Comparison of ENCODE assay signal across 31 mouse cellular contexts in genomic region chr10:80502819-80503314, GRCm38 (mm10). TPM values are rescaled to one million over a fixed set of nuclear protein-coding genes. Genes with fewer than 3 reads are reported as not detected.
DNase-seq lines count a peak whose midpoint lies in the region; ATAC-seq lines count a peak whose summit lies in the region.
"Had no signal": no experiment of that assay in that cellular context is flagged by ENCODE, and none has a peak within 500 bp of the region (broad histone marks: within the 10 kb centered on the region; RNA-seq: fewer than 3 reads in every experiment).

No protein-coding gene starts in this region.

- peaks cover 94% of the 10 kb centered on the region for H3K27me3 ChIP-seq in embryonic facial prominence, embryonic 13.5 days
- H3K27me3 ChIP-seq in embryonic facial prominence, embryonic 10.5 days (replicated peaks; ENCODE audit: low read depth, poor library complexity, severe bottlenecking), result peaks cover 100% of the 10 kb centered on the region
- peaks cover 95% of the 10 kb centered on the region for H3K27me3 ChIP-seq in hindbrain, embryonic 10.5 days (ENCODE audit: insufficient read depth, poor library complexity, severe bottlenecking)
- H3K27me3 ChIP-seq in hindbrain, embryonic 14.5 days (ENCODE audit: control insufficient read depth, insufficient read depth, low read length), result peaks cover 84% of the 10 kb centered on the region
- H3K27me3 ChIP-seq in midbrain, embryonic 16.5 days (ENCODE audit: control insufficient read depth, insufficient read depth, low read depth, low read length), result peaks cover 74% of the 10 kb centered on the region
- peaks cover 78% of the 10 kb centered on the region for H3K27me3 ChIP-seq in midbrain, embryonic 14.5 days (ENCODE audit: control insufficient read depth, insufficient read depth, low read length)

- DNase-seq in embryonic facial prominence, embryonic 10.5 days (ENCODE audit: low spot score), result no peak
- peak; percentile 50 for DNase-seq in hindbrain, embryonic 10.5 days (ENCODE audit: low spot score)
- no peak for DNase-seq in hindbrain, embryonic 14.5 days (ENCODE audit: low spot score)
- no peak for DNase-seq in midbrain, embryonic 14.5 days
- no peak for DNase-seq in layer of hippocampus, postnatal 14 days (ENCODE audit: low spot score in 2 of 2)
- no peak for DNase-seq in testis, postnatal 14 days (ENCODE audit: low spot score)
- DNase-seq: cerebellum, adult 9-10 months; gastrocnemius, postnatal 10 days; kidney, adult 8-10 months; kidney, postnatal 14 days; layer of hippocampus, postnatal 36 days; lung, embryonic 14.5 days; right cerebral cortex, postnatal 14 days had no signal

- H3K27ac ChIP-seq in embryonic facial prominence, embryonic 13.5 days, result no peak overlapping the region
- H3K27ac ChIP-seq in embryonic facial prominence, embryonic 10.5 days (replicated peaks), result no peak overlapping the region
- H3K27ac ChIP-seq in hindbrain, embryonic 10.5 days, result no peak overlapping the region
- H3K27ac ChIP-seq in hindbrain, embryonic 14.5 days, result no peak overlapping the region
- H3K27ac ChIP-seq in midbrain, embryonic 16.5 days (ENCODE audit: low read length), result no peak overlapping the region
- H3K27ac ChIP-seq in midbrain, embryonic 14.5 days (replicated peaks; ENCODE audit: low read depth, low read length), result no peak overlapping the region
- H3K27ac ChIP-seq: embryonic facial prominence, embryonic 12.5 days; forebrain, embryonic 15.5 days; hindbrain, embryonic 13.5 days; layer of hippocampus, adult 2 months; limb, embryonic 15.5 days; liver, embryonic 14.5 days; stomach, postnatal 0 days had no signal

- 0 out of 2 replicates have a peak overlapping the region, but pooled peaks have one; percentile 36 for H3K9ac ChIP-seq in embryonic facial prominence, embryonic 13.5 days
- H3K9ac ChIP-seq in hindbrain, embryonic 14.5 days, result no peak overlapping the region
- H3K9ac ChIP-seq in midbrain, embryonic 16.5 days (ENCODE audit: low read depth, low read length), result 0 out of 2 replicates have a peak overlapping the region, but pooled peaks have one; percentile 30
- no peak overlapping the region for H3K9ac ChIP-seq in midbrain, embryonic 14.5 days (replicated peaks; ENCODE audit: low read length)
- H3K9ac ChIP-seq: embryonic facial prominence, embryonic 12.5 days; forebrain, embryonic 15.5 days; limb, embryonic 15.5 days; liver, embryonic 14.5 days; lung, embryonic 14.5 days had no signal

- H3K4me2 ChIP-seq in embryonic facial prominence, embryonic 13.5 days, result no peak overlapping the region
- H3K4me2 ChIP-seq in hindbrain, embryonic 14.5 days (replicated peaks), result no peak overlapping the region
- no peak overlapping the region for H3K4me2 ChIP-seq in midbrain, embryonic 16.5 days (ENCODE audit: low read length)
- no peak overlapping the region for H3K4me2 ChIP-seq in midbrain, embryonic 14.5 days (ENCODE audit: low read length)
- H3K4me2 ChIP-seq: embryonic facial prominence, embryonic 12.5 days; forebrain, embryonic 15.5 days; hindbrain, embryonic 13.5 days; limb, embryonic 15.5 days; lung, embryonic 14.5 days had no signal

- no peaks in the 10 kb centered on the region for H3K9me3 ChIP-seq in embryonic facial prominence, embryonic 13.5 days
- no peaks in the 10 kb centered on the region for H3K9me3 ChIP-seq in embryonic facial prominence, embryonic 10.5 days
- no peaks in the 10 kb centered on the region for H3K9me3 ChIP-seq in hindbrain, embryonic 10.5 days
- H3K9me3 ChIP-seq in hindbrain, embryonic 14.5 days (ENCODE audit: control insufficient read depth, low read length), result no peaks in the 10 kb centered on the region
- H3K9me3 ChIP-seq in midbrain, embryonic 16.5 days (replicated peaks; ENCODE audit: control insufficient read depth, low read length, poor library complexity, severe bottlenecking), result no peaks in the 10 kb centered on the region
- no peaks in the 10 kb centered on the region for H3K9me3 ChIP-seq in midbrain, embryonic 14.5 days (ENCODE audit: control insufficient read depth, low read length)
- H3K9me3 ChIP-seq: embryonic facial prominence, embryonic 12.5 days; forebrain, embryonic 15.5 days; hindbrain, embryonic 13.5 days; limb, embryonic 15.5 days had no signal

- no peaks in the 10 kb centered on the region for H3K36me3 ChIP-seq in embryonic facial prominence, embryonic 13.5 days
- H3K36me3 ChIP-seq in embryonic facial prominence, embryonic 10.5 days (replicated peaks), result no peaks in the 10 kb centered on the region
- no peaks in the 10 kb centered on the region for H3K36me3 ChIP-seq in hindbrain, embryonic 10.5 days
- no peaks in the 10 kb centered on the region for H3K36me3 ChIP-seq in hindbrain, embryonic 14.5 days (replicated peaks; ENCODE audit: control insufficient read depth, insufficient read depth)
- H3K36me3 ChIP-seq in midbrain, embryonic 16.5 days (ENCODE audit: control insufficient read depth, insufficient read depth, low read length), result no peaks in the 10 kb centered on the region
- no peaks in the 10 kb centered on the region for H3K36me3 ChIP-seq in midbrain, embryonic 14.5 days (ENCODE audit: control insufficient read depth, insufficient read depth, low read length)
- H3K36me3 ChIP-seq: embryonic facial prominence, embryonic 12.5 days; forebrain, embryonic 15.5 days; hindbrain, embryonic 13.5 days; limb, embryonic 15.5 days had no signal

- H3K4me1 ChIP-seq in embryonic facial prominence, embryonic 13.5 days, result peaks cover 11% of the 10 kb centered on the region
- H3K4me1 ChIP-seq in embryonic facial prominence, embryonic 10.5 days, result peaks cover 26% of the 10 kb centered on the region
- H3K4me1 ChIP-seq in hindbrain, embryonic 10.5 days (replicated peaks), result peaks cover 42% of the 10 kb centered on the region
- H3K4me1 ChIP-seq in hindbrain, embryonic 14.5 days (replicated peaks; ENCODE audit: control insufficient read depth, insufficient read depth, low read length), result no peaks in the 10 kb centered on the region
- H3K4me1 ChIP-seq in midbrain, embryonic 16.5 days (ENCODE audit: control insufficient read depth, insufficient read depth, low read length), result no peaks in the 10 kb centered on the region
- no peaks in the 10 kb centered on the region for H3K4me1 ChIP-seq in midbrain, embryonic 14.5 days (ENCODE audit: control insufficient read depth, insufficient read depth, low read length)

- H3K4me3 ChIP-seq in embryonic facial prominence, embryonic 13.5 days, result 0 out of 2 replicates have a peak overlapping the region, but pooled peaks have one; percentile 4
- H3K4me3 ChIP-seq in embryonic facial prominence, embryonic 10.5 days, result no peak overlapping the region
- H3K4me3 ChIP-seq in hindbrain, embryonic 10.5 days, result peak overlapping the region; percentile 18; the same call in 1 of the 2 replicates
- H3K4me3 ChIP-seq in hindbrain, embryonic 14.5 days (replicated peaks; ENCODE audit: low read length), result no peak overlapping the region
- H3K4me3 ChIP-seq in midbrain, embryonic 16.5 days (ENCODE audit: low read depth, low read length), result no peak overlapping the region
- no peak overlapping the region for H3K4me3 ChIP-seq in midbrain, embryonic 14.5 days (replicated peaks; ENCODE audit: low read depth, low read length)
- H3K4me3 ChIP-seq: forebrain, embryonic 15.5 days; hindbrain, embryonic 13.5 days; layer of hippocampus, adult 2 months; limb, embryonic 15.5 days had no signal

- ATAC-seq in embryonic facial prominence, embryonic 13.5 days (ENCODE audit: insufficient number of reproducible peaks, insufficient read depth, low FRiP score, low TSS enrichment, low read depth), result no peak
- no peak for ATAC-seq in hindbrain, embryonic 14.5 days (ENCODE audit: low FRiP score)
- no peak for ATAC-seq in midbrain, embryonic 16.5 days
- ATAC-seq in midbrain, embryonic 14.5 days (ENCODE audit: low FRiP score, low TSS enrichment), result no peak
- ATAC-seq: forebrain, embryonic 15.5 days; inflammation-experienced regulatory T-cells, adult 6 months had no signal

- WGBS in embryonic facial prominence, embryonic 13.5 days, result 1% methylated on average over 22 of the region's 22 CpGs
- under 1% methylated on average over 22 of the region's 22 CpGs for WGBS in embryonic facial prominence, embryonic 10.5 days
- 1% methylated on average over 22 of the region's 22 CpGs for WGBS in hindbrain, embryonic 10.5 days
- WGBS in hindbrain, embryonic 14.5 days, result 1% methylated on average over 22 of the region's 22 CpGs
- WGBS in midbrain, embryonic 16.5 days, result 2% methylated on average over 22 of the region's 22 CpGs
- WGBS in midbrain, embryonic 14.5 days, result under 1% methylated on average over 22 of the region's 22 CpGs

RNA-seq across cellular contexts. Expression of gene Onecut3, which starts 8.2 kb away (rescaled TPM):
- polyA plus RNA-seq in embryonic facial prominence, embryonic 13.5 days (2015; fragmentation: Nextera tagmentation; extraction: Ambion mirVana), result not detected in 2 replicates
- polyA plus RNA-seq in embryonic facial prominence, embryonic 10.5 days (2016; fragmentation: Nextera tagmentation; extraction: Ambion mirVana), result 0.17 and 0.58 TPM in 2 replicates
- polyA plus RNA-seq in hindbrain, embryonic 10.5 days (2016; fragmentation: Nextera tagmentation; extraction: Ambion mirVana), result 1.1 and 2.0 TPM in 2 replicates
- 1.5 and 2.3 TPM in 2 replicates for polyA plus RNA-seq in hindbrain, embryonic 14.5 days (2014; fragmentation: Nextera tagmentation; extraction: Ambion mirVana)
- 1.2 and 1.6 TPM in 2 replicates for polyA plus RNA-seq in midbrain, embryonic 16.5 days (2015; fragmentation: Nextera tagmentation; extraction: Ambion mirVana)
- 2.2 and 2.4 TPM in 2 replicates for polyA plus RNA-seq in midbrain, embryonic 14.5 days (2014; fragmentation: Nextera tagmentation; extraction: Ambion mirVana)
- total RNA-seq in layer of hippocampus, postnatal 14 days (2021), result not detected
- total RNA-seq: adrenal gland, postnatal 25 days; common myeloid progenitor, adult 5-6 weeks; ES-E14; gastrocnemius, postnatal 10 days; granulocyte monocyte progenitor cell, adult 5-6 weeks; layer of hippocampus, adult 2 months; left cerebral cortex, postnatal 14 days; megakaryocyte-erythroid progenitor cell, adult 5-6 weeks had no signal
- polyA plus RNA-seq: heart, postnatal 0 days; inflammation-experienced regulatory T-cells, adult 6 months; limb, embryonic 15.5 days; lung, embryonic 14.5 days; thymus, postnatal 0 days had no signal

RNA-seq across cellular contexts. Expression of gene Atp8b3, which starts 36.1 kb away (rescaled TPM):
- 0.04 and 0.28 TPM in 2 replicates for polyA plus RNA-seq in embryonic facial prominence, embryonic 13.5 days (2015; fragmentation: Nextera tagmentation; extraction: Ambion mirVana)
- 0.51 and 0.75 TPM in 2 replicates for polyA plus RNA-seq in embryonic facial prominence, embryonic 10.5 days (2016; fragmentation: Nextera tagmentation; extraction: Ambion mirVana)
- polyA plus RNA-seq in hindbrain, embryonic 10.5 days (2016; fragmentation: Nextera tagmentation; extraction: Ambion mirVana), result 0.56 and 0.90 TPM in 2 replicates
- polyA plus RNA-seq in hindbrain, embryonic 14.5 days (2014; fragmentation: Nextera tagmentation; extraction: Ambion mirVana), result 0.87 and 1.1 TPM in 2 replicates
- polyA plus RNA-seq in midbrain, embryonic 16.5 days (2015; fragmentation: Nextera tagmentation; extraction: Ambion mirVana), result 1.1 and 1.4 TPM in 2 replicates
- polyA plus RNA-seq in midbrain, embryonic 14.5 days (2014; fragmentation: Nextera tagmentation; extraction: Ambion mirVana), result 0.76 and 0.78 TPM in 2 replicates
- under 1 TPM; 0.21 TPM for total RNA-seq in layer of hippocampus, postnatal 14 days (2021)
- total RNA-seq: common myeloid progenitor, adult 5-6 weeks; gastrocnemius, postnatal 10 days; granulocyte monocyte progenitor cell, adult 5-6 weeks; megakaryocyte-erythroid progenitor cell, adult 5-6 weeks had no signal
- polyA plus RNA-seq: heart, postnatal 0 days; inflammation-experienced regulatory T-cells, adult 6 months; thymus, postnatal 0 days had no signal

RNA-seq across cellular contexts. Expression of gene Rexo1, which starts 58.5 kb away (rescaled TPM):
- 25.9 and 31.3 TPM in 2 replicates for polyA plus RNA-seq in embryonic facial prominence, embryonic 13.5 days (2015; fragmentation: Nextera tagmentation; extraction: Ambion mirVana)
- polyA plus RNA-seq in embryonic facial prominence, embryonic 10.5 days (2016; fragmentation: Nextera tagmentation; extraction: Ambion mirVana), result 34.7 and 35.0 TPM in 2 replicates
- 33.3 and 38.5 TPM in 2 replicates for polyA plus RNA-seq in hindbrain, embryonic 10.5 days (2016; fragmentation: Nextera tagmentation; extraction: Ambion mirVana)
- polyA plus RNA-seq in hindbrain, embryonic 14.5 days (2014; fragmentation: Nextera tagmentation; extraction: Ambion mirVana), result 29.0 and 30.8 TPM in 2 replicates
- 26.9 and 27.6 TPM in 2 replicates for polyA plus RNA-seq in midbrain, embryonic 16.5 days (2015; fragmentation: Nextera tagmentation; extraction: Ambion mirVana)
- polyA plus RNA-seq in midbrain, embryonic 14.5 days (2014; fragmentation: Nextera tagmentation; extraction: Ambion mirVana), result 31.7 and 34.2 TPM in 2 replicates
- 10 to 100 TPM; 47.0 to 50.5 TPM for total RNA-seq in layer of hippocampus, postnatal 14 days (2021)

Comparison
In these comparisons a context has a peak if more than half of its experiments do, and no peak if none do; other contexts are left out.
1. H3K4me3 ChIP-seq: peak in embryonic facial prominence, embryonic 13.5 days (single experiment) and hindbrain, embryonic 10.5 days (single experiment); none in embryonic facial prominence, embryonic 10.5 days (single experiment), hindbrain, embryonic 14.5 days (single experiment), midbrain, embryonic 16.5 days (single experiment) and midbrain, embryonic 14.5 days (single experiment).
2. H3K9ac ChIP-seq: peak in embryonic facial prominence, embryonic 13.5 days (single experiment) and midbrain, embryonic 16.5 days (single experiment); none in hindbrain, embryonic 14.5 days (single experiment) and midbrain, embryonic 14.5 days (single experiment).